Mouse (Mus musculus) hindbrain, embryonic 10.5 days (tissue): ENCODE data around the gene Scyl1. TPM values are rescaled to one million over a fixed set of nuclear protein-coding genes. Genes with fewer than 3 reads are reported as not detected.
"Not testable (repeated sequence)": the region's sequence is repeated elsewhere in the genome, so short reads cannot be mapped to it uniquely, and the experiment has no call there.

Source experiments
- DNase-seq: peaks from one replicate; pipeline ENCODE4 v3.0.0-alpha.2; 2017; ENCODE audit warnings: low spot score
- H3K27ac ChIP-seq: fragments of 300-500 bp; sonication (generic); 2 replicates; pipeline ENCODE4 v1.5.1; 2016; ENCODE audit warnings: mild to moderate bottlenecking, moderate library complexity
- H3K27me3 ChIP-seq: fragments of 300-500 bp; sonication (generic); 2 replicates; pipeline ENCODE4 v1.6.1; 2016; ENCODE audit warnings: mild to moderate bottlenecking; ENCODE audit not compliant: poor library complexity, insufficient read depth, severe bottlenecking
- H3K36me3 ChIP-seq: fragments of 300-500 bp; sonication (generic); 2 replicates; pipeline ENCODE4 v1.6.1; 2016; ENCODE audit warnings: mild to moderate bottlenecking, moderate library complexity
- H3K4me1 ChIP-seq: fragments of 300-500 bp; sonication (generic); replicated peaks from 2 replicates; pipeline ENCODE4 v1.6.1; 2016; ENCODE audit warnings: mild to moderate bottlenecking
- H3K4me3 ChIP-seq: fragments of 300-500 bp; sonication (generic); 2 replicates; pipeline ENCODE4 v1.5.1; 2016; ENCODE audit warnings: mild to moderate bottlenecking, moderate library complexity
- H3K9me3 ChIP-seq: fragments of 300-500 bp; sonication (generic); 2 replicates; pipeline ENCODE4 v1.6.1; 2016; ENCODE audit warnings: mild to moderate bottlenecking, moderate library complexity
- WGBS: fragments of 180-500 bp; shearing (Covaris S2); methylation state at CpG from one replicate; pipeline ENCODE4 v1.1.7; 2016; 5-methylcytosine and 5-hydroxymethylcytosine counted together
- polyA plus RNA-seq: library from polyadenylated mRNA; unstranded; fragments of >200 nt; fragmentation: Nextera tagmentation; extraction: Ambion mirVana; gene quantifications from 2 replicates; pipeline ENCODE4 v1.2.1, GENCODE M21; 2016

Scyl1 gene
- 68.2 and 69.5 TPM in 2 replicates for polyA plus RNA-seq

DNA sequence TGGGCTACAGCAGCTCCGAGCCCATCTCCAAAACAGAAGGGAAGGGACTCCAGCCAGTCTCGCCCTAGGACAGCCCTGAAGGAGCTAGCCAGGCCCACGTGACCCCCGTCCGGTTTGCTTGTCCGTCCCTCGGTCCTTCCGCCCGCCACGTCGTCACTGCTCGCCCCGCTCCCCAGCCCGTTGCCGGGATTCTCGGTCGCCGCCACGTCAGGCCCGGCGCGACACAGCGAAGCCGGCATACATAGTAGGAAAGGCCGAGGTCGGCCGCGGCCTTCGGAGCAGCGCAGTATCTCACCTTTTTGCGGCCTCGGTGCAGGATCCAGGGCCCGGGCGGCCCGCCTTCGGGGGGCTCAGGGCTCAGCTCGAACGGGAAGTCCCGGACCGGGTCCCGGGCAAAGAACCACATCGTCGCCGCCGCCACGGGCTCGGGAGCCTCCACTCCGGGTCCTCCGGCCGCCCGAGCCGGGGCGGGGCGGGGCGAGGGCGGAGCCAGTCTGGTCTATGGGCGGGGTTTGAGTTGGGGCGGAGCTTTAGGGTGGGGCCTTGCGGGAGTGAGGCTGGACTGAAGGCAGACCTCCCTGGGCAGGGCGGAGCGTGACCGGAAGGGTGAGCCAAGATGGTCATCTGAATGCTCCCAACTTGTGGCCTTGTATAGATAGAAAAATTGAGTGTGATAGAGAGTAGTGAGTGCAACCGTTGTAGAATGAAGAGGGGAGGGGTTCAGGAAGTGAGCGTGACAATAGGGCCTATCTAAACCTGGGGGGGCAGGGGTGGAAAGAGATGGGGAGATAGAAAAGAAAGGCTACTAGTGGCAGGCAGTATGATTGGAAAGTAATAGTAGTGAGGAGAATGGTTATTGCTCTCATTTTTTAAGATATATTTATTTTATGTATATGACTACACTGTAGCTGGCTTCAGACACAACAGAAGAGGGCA is at the start of gene Scyl1:
Gene Scyl1 (minus strand): TSS at position 495 of the 936 bp plus-strand sequence.
- peak; percentile 96 for DNase-seq
- Histone ChIP-seq H3K27me3 (no peaks in the 10 kb centered on the region), H3K4me3 (peak within 1 kb of the TSS; percentile 95), H3K9me3 (no peaks in the 10 kb centered on the region), H3K36me3 (peaks cover 40% of the 10 kb centered on the region), H3K27ac (peak within 1 kb of the TSS; percentile 95), H3K4me1 (peaks cover 24% of the 10 kb centered on the region)
- WGBS: 2% methylated on average over 64 of the region's 64 CpGs

GRCm38 (mm10) chr19:5819549-5819948 is 48.3 kb upstream of the Scyl1 start:
- no peaks in the 10 kb centered on the region for H3K9me3 ChIP-seq
- 55% methylated on average over 12 of the region's 12 CpGs for WGBS
- H3K27ac ChIP-seq: peak overlapping the region; percentile 81
- H3K4me3 ChIP-seq: no peak overlapping the region
- peak; percentile 44 for DNase-seq
- H3K36me3 ChIP-seq: no peaks in the 10 kb centered on the region
- H3K27me3 ChIP-seq: no peaks in the 10 kb centered on the region
- H3K4me1 ChIP-seq: peaks cover 57% of the 10 kb centered on the region

DNA sequence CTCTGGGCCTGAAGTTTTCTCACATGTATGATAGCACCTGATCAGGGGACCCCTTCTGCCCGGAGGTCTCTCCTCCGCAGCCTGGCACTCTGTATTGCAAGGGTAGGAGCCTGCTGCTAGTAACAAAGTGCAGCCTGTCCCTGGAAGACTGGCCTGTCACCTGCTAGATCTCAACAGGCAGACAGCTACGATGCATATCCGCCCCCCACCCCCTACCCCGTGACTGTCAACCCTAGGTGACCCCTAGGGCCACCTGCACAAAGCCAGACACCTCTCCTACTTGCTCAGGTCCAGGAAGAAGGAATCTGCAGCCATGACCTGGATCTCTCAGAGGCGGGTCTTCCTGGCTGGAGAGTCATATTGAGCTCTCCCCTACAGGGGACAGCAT is 47.4 kb upstream of the Scyl1 start:
- Histone ChIP-seq H3K36me3 (no peaks in the 10 kb centered on the region), H3K27me3 (no peaks in the 10 kb centered on the region), H3K4me3 (no peak overlapping the region), H3K4me1 (peaks cover 58% of the 10 kb centered on the region), H3K27ac (peak overlapping the region; percentile 81), H3K9me3 (no peaks in the 10 kb centered on the region)
- DNase-seq: no peak
- 74% methylated on average over 6 of the region's 6 CpGs for WGBS

GRCm38 (mm10) chr19:5817703-5818589 is 46.7 kb upstream of the Scyl1 start:
- H3K4me3 ChIP-seq: peak overlapping the region; percentile 39
- H3K36me3 ChIP-seq: no peaks in the 10 kb centered on the region
- H3K27ac ChIP-seq: peak overlapping the region; percentile 89
- H3K27me3 ChIP-seq: no peaks in the 10 kb centered on the region
- WGBS: 19% methylated on average over 21 of the region's 21 CpGs
- no peaks in the 10 kb centered on the region for H3K9me3 ChIP-seq
- peaks cover 55% of the 10 kb centered on the region for H3K4me1 ChIP-seq
- peak; percentile 84 for DNase-seq

GRCm38 (mm10) chr19:5815928-5816327 is 44.7 kb upstream of the Scyl1 start:
- peaks cover 64% of the 10 kb centered on the region for H3K4me1 ChIP-seq
- no peak overlapping the region for H3K4me3 ChIP-seq
- H3K36me3 ChIP-seq: no peaks in the 10 kb centered on the region
- no peaks in the 10 kb centered on the region for H3K9me3 ChIP-seq
- no peaks in the 10 kb centered on the region for H3K27me3 ChIP-seq
- H3K27ac ChIP-seq: peak overlapping the region; percentile 50
- no peak for DNase-seq
- WGBS: 85% methylated on average over 4 of the region's 4 CpGs

DNA sequence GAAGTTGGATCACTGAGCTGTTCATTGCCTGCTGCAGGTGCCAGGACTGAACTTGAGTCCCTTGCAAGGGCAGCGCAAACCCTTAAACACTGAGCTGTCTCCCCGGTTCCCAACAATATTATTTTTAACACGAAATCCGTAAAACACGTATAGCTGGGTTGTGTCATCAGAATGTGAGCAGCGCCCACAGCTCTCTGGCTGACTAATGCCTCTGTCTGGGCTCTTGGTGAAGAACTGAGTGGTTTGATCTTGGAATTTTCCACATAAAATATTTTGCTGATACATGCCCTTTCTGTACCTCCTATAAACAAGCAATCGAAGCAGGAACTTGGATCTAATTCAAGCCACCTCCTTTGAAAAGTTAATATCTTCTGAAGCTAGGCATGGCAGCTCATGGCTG is 43.8 kb upstream of the Scyl1 start:
- WGBS: 93% methylated on average over 7 of the region's 7 CpGs

GRCm38 (mm10) chr19:5814048-5814447 is 42.8 kb upstream of the Scyl1 start:
- H3K36me3 ChIP-seq, H3K9me3 ChIP-seq, DNase-seq, H3K27me3 ChIP-seq: not testable (repeated sequence)
- WGBS: 45% methylated on average over 1 of the region's 1 CpGs
- H3K4me1 ChIP-seq: peaks cover 77% of the 10 kb centered on the region
- 0 out of 2 replicates have a peak overlapping the region, but pooled peaks have one; percentile 42 for H3K27ac ChIP-seq
- H3K4me3 ChIP-seq: 0 out of 2 replicates have a peak overlapping the region, but pooled peaks have one; percentile 10

More for the DNA sequence above, 43.8 kb upstream of the Scyl1 start:
- H3K36me3 ChIP-seq: no peaks in the 10 kb centered on the region
- no peaks in the 10 kb centered on the region for H3K27me3 ChIP-seq
- H3K4me1 ChIP-seq: peaks cover 73% of the 10 kb centered on the region
- no peaks in the 10 kb centered on the region for H3K9me3 ChIP-seq
- H3K4me3 ChIP-seq: no peak overlapping the region
- no peak for DNase-seq
- no peak overlapping the region for H3K27ac ChIP-seq

- Histone ChIP-seq H3K27me3 (no peaks in the 10 kb centered on the region), H3K4me3 (no peak overlapping the region), H3K27ac (peak overlapping the region; percentile 88), H3K4me1 (peaks cover 77% of the 10 kb centered on the region), H3K9me3 (no peaks in the 10 kb centered on the region), H3K36me3 (no peaks in the 10 kb centered on the region)
- no peak for DNase-seq
- WGBS: 88% methylated on average over 3 of the region's 3 CpGs
Observed at GRCm38 (mm10) chr19:5813567-5813966, 42.3 kb upstream of the Scyl1 start.

GRCm38 (mm10) chr19:5811771-5812504 is 40.7 kb upstream of the Scyl1 start:
- Histone ChIP-seq H3K36me3 (no peaks in the 10 kb centered on the region), H3K9me3 (no peaks in the 10 kb centered on the region), H3K27ac (peak overlapping the region; percentile 88), H3K4me1 (peaks cover 79% of the 10 kb centered on the region), H3K4me3 (peak overlapping the region; percentile 22; the same call in 1 of the 2 replicates), H3K27me3 (no peaks in the 10 kb centered on the region)
- peak; percentile 74 for DNase-seq
- WGBS: 49% methylated on average over 7 of the region's 7 CpGs

DNA sequence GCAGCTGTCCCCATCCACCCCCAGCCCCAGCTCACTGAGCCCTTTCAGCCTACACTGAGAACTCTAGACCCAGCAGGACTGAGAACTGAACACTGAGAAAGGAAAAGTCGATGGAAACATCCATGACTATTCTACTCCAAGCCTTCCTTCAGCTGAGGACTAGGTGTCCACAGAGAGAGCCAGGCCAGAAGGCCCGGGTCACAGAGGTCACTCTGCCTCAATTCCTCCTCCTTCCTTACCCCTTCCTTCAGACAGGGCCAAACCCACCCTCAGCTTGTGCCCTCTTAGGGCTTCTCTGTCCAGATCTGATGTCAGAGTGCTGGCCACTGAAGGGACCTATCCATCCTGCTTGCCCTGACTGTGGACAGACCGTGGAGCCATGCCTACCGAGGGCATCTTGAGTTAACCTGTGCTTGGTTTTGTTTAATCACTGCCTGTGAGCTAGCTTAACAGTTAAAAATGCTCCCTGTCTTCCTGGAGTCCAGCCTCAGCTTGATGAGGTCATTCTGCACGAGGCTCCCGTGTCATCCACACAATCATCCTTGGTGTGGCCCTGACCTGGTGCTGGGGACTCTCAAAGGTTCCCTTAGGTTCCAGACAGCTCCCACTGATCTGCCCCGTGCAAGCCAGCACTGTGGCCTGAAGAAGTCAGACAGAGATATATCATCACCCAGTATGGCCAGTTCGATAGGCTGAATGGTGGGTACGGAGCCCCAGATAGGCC is 39.8 kb upstream of the Scyl1 start:
- H3K9me3 ChIP-seq: no peaks in the 10 kb centered on the region
- H3K27me3 ChIP-seq: no peaks in the 10 kb centered on the region
- H3K36me3 ChIP-seq: no peaks in the 10 kb centered on the region
- H3K4me1 ChIP-seq: peaks cover 83% of the 10 kb centered on the region
- no peak for DNase-seq
- H3K27ac ChIP-seq: peak overlapping the region; percentile 88
- 82% methylated on average over 9 of the region's 9 CpGs for WGBS
- H3K4me3 ChIP-seq: peak overlapping the region; percentile 9; the same call in 1 of the 2 replicates

DNA sequence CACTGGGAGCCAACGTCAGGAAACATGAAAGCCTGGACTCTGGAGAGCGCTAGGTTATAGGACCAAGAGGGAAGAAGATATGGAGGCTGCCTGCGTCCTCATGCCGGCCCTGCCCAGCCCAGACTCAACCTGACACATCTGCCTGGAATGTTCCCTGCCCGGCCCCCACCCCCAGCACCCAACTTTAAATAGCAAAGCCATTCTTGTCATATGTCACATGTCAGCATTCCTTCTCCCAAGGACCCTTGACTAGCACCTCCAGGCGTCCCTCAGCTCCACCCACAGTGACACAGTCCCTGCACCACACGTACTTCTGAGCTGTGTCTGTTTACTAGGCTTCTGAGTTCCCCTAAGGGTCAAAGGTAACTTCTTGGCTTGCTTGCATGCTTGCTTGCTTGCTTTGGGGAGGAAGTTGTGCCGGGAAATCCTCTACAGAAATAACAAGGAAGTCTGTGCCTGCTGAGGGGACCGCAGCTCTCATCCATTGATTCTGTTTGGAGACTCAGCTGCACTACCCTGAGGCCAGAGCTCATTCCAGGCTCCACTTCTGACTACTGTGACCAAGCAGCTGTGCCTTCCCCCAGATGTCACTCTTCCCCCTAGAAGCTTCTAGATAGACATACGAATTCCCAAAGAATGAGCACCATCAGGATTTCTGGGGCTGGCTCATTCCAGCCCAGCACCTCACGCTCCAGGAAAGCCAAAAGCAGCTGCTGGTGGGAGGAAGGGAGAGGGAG is 39.1 kb upstream of the Scyl1 start:
- Histone ChIP-seq H3K27ac (peak overlapping the region; percentile 88), H3K27me3 (no peaks in the 10 kb centered on the region), H3K36me3 (no peaks in the 10 kb centered on the region), H3K9me3 (no peaks in the 10 kb centered on the region), H3K4me1 (peaks cover 87% of the 10 kb centered on the region), H3K4me3 (0 out of 2 replicates have a peak overlapping the region, but pooled peaks have one; percentile 9)
- peak; percentile 29 for DNase-seq
- 40% methylated on average over 11 of the region's 11 CpGs for WGBS
